Mouse (Mus musculus): ENCODE data around the gene Nanos1.

Gene Nanos1

DNA sequence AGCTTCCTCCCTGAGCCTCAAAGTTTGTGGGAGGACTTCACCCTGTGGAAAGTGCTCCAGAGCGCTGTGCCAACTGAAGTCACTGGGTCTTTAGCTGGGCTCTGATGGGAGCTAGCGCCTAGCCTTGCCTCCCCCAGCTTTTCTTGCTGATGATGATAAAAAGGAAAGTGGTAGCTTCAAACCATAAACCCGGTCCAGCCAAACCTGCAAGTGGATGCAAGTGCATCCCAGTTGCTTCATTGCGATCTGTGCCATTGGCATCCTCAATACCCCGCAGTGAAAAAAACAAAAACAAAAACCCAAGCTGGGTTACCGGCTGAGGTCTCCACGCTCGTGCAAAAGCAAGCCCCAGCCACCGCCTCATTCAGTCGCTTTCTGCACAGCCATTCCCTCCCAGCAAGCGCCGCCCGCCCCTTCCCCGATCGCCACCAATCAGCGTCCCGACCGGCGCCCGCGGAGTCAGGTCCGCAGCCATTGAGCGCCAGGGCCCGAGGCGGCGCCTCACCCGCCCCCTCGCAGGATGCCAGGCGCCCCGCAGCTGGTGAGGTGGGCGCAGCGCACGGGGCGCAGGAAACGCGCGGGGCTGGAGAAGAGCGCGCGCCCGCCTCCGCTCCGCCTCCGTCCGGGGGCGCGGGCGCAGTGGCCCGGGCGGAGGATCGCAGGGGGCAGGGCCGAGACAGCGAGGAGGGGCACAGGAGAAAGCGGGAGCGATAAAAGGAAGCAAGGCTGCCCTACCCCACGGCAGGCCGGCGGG, at the start of gene Nanos1:
Gene Nanos1 (plus strand): TSS at position 550 of the 754 bp plus-strand sequence.
- in situ Hi-C loops (cut with MboI, MseI): loop anchor here (10.0 kb wide), 1 partner anchor 531 kb away; the partner anchor contains the start of gene Fam204a

DNA sequence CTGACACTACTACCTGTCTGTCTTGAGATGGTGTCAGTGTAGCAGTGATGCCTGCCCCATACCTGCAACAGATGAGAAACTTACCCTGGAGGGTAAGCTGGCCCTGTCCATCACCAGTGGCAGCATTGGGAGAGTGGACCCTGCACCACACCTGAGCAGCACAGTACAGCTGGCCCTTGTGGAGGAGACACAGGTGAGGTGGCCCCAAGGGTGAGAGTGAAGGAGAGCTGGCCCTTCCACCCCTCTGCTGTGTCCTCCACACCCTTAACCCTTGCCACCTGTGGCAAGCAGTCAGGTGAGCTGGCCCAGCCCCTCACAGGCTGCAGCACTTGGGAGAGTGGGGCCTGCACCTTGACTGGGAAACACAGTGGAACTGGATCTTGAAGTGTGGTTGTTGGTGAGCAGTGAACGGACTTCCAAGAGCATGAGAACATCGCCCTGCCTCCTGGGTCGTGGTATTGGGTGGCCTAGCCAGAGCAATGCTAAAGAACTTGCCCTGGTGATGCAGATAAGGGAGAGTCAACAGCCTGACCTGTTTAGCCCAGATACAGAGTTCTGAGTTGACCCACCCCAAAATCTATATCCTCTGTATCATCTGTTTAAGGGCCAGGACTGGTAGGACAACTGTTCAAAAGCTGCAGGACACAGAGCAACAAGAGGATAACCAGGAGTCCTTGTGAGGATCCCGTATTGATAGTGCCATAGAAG, 46.4 kb upstream of the Nanos1 start:
- in situ Hi-C loops (cut with MboI, MseI): no loop called here

DNA sequence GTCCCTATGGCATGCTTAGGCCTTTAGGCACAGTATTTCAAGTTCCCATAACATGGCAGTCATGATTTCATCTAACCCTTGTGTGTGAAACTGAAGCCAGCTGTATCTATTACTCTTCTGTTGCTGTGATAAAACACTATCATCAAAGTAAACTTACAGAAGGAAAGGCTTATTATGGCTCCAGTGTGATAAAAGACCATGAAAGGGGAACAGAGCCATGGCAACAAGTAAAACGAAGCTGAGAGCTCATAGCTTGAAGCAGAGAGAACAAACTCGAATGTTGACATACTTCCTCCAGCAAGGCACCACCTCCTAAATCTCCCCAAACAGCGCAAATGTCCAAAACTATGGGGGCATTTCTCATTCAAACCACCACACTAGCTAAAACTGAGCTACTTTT, 45.6 kb upstream of the Nanos1 start:
- in situ Hi-C loops (cut with MboI, MseI): no loop called here

DNA sequence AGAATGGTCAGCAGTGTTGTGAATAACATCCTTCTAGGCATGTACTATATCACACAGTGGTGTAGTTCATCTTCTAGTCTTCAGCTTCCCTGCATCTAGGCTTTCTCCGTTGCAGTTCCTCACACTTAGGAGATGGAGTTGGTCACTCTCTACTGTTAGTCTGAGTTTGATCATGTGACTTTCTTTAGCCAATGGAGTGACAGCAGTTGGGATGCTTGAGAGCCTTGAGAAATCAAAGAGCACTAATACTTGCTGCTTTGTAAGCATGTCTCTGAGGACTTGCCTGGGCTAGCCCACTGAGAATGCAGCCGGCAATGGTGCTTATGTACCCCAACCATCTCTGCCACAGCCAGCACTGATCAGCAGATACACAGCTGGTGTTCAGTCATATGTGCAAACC, 43.2 kb upstream of the Nanos1 start:
- in situ Hi-C loops (cut with MboI, MseI): no loop called here

DNA sequence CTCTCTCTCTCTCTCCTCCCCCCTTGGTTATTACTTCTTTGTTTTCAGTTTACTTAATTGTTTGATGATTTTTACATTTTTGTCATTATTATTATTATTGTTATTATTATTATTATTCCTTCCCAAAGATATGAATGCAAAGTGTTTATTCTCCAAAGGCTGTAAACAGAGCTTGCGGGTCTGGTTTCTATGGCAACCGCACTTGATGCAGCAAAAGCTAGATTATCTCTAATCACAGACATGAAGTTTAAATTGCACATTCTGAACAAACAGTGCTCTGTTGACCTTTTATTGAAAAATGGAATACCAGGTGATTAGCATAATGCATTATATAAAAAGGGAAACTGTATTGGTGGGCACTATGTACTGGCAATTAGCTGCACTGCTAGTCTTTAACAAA, 39.4 kb upstream of the Nanos1 start:
- in situ Hi-C loops (cut with MboI, MseI): no loop called here

DNA sequence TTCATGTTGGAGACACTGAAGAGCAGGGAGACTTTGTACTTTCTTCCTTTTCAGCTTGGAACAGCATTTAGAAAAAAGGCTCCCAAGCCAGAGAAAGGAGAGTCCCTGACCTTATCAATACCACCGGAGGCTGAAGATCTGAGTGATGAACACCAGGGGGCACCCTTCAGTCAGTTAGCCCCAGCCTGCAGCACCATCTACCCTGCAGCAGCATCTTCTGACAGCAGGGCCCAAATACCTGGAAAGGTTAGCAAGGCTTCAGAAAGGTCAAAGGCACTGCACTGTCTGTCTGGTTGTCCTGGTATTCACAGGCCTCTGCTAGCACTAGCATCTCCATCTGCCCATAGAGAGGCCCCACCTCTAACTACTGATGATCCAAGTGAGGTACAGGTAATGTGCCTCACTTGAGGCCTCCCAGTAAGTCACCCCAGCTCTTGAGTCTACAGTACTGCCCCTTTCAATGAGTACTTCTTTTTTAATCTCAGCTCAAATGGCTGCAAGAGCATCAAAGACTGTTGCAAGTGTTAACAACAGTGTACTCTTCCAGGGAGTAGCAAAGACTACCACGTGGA, 25.4 kb upstream of the Nanos1 start:
- in situ Hi-C loops (cut with MboI, MseI): no loop called here

DNA sequence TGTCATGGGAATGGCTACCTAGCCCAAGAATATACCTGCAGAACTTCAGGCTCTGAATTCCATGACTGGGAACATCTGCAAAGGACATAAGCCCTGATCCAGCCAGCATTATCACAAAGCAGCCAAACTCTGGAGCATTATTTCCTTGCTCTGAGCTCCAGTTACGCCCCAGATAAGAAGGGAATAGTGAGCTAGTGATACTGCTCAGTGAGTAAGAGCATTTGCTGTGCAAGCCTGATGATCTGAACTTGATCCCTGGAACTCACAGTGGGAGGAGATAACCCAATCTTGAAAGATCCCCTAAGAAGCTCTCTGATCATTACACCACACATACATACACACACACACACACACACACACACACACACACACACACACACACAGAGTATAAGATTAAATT, 24.5 kb upstream of the Nanos1 start:
- in situ Hi-C loops (cut with MboI, MseI): no loop called here

DNA sequence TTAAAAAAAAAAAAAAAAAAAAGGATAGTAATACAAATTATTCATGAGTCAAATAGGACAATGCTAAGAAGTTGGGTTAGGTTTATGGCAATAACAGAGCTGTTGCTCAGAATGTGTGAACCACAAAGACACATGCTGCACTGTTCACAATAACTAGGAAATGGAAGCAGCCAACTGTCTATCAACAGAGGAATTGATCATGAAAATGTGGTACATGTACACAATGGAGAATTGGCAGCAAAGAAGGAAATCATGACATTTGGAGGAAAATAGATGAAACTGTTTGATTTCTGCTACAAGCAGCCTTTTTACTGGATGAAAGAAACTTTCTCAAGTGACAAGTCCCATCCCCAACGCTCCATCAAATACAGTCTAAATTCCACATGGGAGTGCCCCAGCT, 23.8 kb upstream of the Nanos1 start:
- in situ Hi-C loops (cut with MboI, MseI): no loop called here

DNA sequence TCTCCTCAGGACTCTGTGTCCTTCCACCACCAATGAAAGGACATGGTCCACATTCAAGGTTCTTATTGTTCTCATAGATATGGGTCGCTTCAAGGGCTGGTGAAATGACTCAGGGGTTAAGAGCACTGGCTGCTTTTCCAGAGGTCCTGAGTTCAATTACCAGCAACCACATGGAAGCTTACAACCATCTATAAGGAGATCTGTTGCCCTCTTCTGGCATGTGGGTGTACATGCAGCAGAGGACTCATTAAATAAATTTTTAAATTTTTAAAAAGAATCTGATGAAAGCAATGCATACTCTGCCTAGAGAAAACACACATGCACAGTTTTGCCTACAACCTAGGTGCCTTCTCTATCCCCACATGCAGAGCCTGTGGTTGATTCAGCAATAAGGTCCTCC, 15.2 kb upstream of the Nanos1 start:
- in situ Hi-C loops (cut with MboI, MseI): no loop called here

DNA sequence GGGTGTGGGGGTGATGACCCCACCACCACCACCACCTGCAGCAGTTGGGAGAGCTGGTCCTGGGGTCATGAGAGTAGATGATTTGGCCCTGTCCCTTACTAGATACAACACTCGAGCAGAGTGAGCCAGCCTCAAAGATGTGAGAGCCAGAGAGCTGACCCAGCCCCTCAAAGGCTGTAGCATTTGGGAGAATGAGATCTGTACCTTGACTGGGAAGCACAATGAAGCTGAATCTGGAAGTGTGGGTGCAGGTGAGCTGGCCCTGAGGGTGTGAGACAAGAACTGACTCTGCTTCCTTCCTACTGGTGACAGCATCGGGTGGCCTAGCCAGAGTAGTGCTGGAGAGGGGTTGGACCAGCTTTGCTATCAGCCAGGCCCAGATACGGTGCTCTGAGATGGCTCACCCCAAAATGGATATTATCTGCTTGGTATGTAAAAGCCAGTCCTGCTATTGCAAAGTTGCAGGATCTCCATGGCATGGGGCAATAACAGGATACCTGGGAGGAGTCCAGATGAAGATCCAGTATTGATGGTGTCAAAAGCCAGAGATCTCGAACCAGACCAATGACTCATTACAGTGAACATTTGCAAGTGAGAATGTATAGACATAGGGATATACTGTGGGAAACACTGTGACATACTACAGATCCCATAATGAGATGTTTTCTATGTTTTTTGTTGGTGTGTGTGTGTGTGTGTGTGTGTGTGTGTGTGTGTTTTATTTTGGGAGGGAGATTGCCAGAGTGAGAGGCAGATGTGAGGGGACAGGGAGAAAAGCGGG, 11.8 kb upstream of the Nanos1 start:
- in situ Hi-C loops (cut with MboI, MseI): no loop called here

DNA sequence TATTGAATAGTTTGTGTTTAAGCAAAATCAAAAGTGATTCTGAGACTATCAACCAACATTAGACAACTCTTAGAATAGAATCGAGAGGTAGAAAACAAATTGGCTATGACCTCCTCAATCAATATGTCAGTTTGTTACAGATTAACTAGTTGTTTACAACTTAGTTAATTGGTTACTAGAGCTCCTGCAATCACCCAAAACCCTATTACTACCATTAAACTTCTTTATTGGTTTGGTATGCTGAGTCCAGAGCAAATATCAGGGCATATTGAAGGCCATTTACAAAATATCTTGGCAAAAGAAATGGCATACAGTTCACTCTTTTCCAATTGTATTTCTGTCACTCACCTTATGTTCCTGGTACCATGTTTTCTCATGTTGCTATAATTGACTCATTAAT, 8.0 kb upstream of the Nanos1 start:
- in situ Hi-C loops (cut with MboI, MseI): no loop called here

DNA sequence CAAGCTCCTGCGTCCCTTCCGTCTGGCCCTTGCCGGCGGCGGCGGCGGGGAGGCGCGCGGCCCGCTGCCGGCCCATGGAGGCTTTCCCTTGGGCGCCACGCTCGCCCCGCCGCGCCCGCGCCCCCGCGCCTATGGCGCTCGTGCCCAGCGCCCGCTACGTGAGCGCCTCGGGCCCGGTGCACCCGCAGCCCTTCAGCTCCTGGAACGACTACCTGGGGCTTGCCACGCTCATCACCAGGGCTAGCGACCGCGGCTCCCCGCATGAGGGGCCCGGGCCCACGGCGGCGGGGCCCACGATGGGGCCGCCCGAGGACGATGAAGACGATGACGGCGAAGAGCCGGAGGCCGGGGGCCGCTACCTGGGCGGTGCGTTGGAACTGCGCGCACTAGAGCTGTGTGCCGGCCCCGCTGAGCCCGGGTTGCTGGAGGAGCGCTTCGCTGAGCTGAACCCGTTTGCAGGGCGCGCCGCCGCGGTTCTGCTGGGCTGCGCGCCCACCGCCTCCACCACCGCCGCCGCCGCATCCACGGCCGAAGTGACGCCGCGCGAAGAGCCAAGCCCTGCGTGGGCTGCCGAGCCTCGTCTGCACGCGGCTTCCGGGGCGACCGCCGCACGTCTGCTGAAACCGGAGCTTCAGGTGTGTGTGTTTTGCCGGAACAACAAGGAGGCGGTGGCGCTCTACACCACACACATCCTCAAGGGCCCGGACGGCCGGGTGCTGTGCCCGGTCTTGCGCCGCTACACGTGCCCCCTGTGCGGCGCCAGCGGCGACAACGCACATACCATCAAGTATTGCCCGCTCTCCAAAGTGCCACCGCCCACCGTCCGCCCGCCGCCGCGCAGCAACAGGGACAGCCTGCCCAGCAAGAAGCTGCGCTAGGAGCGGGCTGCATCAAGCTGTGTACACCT, 658 bp downstream of the Nanos1 start:
- in situ Hi-C loops (cut with MboI, MseI): loop anchor here (10.0 kb wide), 1 partner anchor 532 kb away; the partner anchor contains the start of gene Fam204a

DNA sequence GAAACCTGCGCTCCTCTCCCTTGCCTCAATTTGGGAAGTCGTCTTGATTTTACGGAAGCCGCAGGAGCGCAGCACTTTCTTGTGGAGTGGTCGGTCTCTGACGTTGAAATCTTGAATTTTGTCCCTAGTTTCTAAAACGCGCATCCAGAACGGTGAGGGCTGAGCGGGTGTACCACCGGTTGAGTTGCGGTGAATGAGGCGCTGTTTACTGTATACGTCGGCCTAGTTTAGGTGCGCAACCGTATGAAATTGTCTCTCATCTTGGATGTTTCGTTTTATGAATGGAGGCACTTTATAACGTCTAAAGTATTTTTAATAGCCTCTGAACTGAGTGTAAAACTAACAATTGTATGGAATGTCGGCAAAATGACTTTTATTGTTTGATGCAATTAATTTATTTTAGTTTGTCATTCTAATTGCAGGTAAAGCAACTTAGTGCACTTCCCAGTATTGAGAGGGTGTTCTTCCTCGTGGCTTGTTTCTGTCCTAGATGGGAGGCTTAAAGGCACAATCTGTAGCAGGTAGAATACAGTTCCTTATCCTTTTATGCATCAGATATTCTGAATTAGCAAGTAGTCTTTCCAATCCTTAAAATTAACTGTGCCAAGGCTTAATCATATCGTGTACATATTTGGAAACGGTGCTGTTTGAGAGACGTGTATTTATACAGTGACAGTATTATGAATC, 1.5 kb downstream of the Nanos1 start:
- in situ Hi-C loops (cut with MboI, MseI): loop anchor here (10.0 kb wide), 1 partner anchor 532 kb away; the partner anchor contains the start of gene Fam204a

DNA sequence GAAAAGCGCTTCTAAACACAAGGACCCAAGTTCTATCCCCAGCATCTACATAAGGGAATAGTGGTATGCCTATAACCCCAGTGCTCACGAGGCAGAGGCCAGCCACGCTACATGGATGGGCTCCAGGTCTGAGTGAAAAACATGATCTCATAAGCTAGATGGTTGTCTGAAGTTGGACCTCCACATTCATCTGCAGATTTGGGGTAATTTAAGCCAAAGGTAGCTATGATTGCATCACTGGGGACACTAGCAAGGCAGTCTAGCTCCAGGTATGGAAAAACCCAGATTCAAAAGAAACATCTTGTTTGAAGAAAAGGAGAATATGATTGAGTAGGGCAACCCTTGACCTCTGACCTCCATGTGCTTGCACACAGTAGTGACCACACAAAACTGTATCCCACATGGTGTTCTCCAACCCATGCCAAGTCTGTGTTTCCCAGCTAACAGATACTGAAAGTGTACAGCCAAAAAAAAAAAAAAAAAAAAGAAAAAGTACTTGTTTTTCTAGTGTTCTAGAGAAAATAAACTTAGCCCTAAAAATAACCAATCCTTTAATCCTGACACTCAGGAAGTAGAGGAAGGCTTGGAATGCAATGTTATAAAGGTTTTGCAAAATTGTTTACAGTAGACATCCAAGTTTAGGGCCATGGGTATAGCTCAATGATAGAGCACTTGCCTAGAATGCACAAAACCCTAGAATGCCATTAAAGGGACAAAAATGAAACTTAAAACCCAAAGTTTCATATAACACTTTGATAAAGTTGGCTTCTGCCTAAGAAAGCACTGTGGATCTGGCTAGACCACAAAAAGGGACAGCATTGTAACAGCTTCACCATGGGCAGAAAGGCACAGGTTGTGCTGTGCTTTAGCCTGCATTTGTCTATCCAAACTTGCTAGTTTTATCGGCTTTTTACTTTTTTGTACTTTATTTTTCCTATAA, 3.4 kb downstream of the Nanos1 start:
- in situ Hi-C loops (cut with MboI, MseI): loop anchor here (10.0 kb wide), 1 partner anchor 534 kb away; the partner anchor contains the start of gene Fam204a

DNA sequence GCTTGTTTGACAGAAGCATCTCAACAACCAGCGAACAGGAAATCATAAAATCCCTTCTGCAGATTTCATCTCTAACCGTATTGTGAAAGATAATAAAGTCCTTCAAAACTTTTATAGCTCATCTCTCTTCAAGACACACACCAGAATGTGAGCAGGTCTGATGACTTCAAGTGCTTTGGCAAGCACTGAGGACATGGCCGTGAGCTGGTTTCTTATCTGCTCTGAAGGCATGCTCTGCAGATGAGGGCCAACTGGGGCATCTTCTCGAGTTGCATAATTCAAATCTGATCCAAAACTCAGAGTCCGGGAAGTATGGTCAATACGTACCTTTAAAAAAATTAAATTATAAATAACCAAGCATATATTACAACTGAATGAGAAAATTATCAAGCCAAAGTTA, 17.6 kb downstream of the Nanos1 start:
- in situ Hi-C loops (cut with MboI, MseI): no loop called here

DNA sequence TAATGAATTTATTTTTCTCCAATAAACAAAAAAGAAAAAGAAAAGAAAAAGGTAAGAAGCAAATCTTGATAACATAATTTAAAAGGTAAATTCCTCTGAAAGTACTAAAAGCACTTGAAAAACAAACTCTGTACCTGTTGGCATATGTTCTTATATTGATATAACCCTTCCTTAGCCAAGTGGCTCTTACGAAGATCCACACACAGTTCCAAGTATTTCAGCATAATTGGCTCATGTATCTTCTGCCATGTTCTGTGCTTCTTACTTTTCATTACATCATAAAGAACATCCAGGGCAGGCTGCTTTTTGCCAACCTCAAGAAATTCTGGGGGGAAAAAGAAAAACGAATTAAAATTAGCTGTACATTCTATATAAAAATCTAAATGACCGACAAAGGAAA, 26.2 kb downstream of the Nanos1 start:
- in situ Hi-C loops (cut with MboI, MseI): no loop called here

DNA sequence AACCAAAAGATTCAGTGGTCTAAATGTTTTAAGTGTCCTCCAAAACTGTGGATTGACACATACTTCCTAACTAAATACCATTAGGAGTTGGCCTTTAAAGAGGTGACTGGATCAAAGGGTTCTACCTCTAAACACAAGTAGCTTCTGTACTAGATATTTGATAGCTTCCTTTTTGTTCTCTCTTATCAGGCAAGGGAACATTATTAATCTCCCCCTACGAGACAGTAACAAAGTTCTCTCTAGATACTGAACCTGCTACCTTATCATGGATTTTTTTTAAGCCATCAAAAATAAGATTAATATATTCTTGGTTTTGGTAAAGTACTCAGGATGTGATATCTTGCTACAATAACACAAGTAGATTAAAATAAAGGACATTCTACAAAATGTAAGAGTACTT, 28.9 kb downstream of the Nanos1 start:
- in situ Hi-C loops (cut with MboI, MseI): no loop called here

DNA sequence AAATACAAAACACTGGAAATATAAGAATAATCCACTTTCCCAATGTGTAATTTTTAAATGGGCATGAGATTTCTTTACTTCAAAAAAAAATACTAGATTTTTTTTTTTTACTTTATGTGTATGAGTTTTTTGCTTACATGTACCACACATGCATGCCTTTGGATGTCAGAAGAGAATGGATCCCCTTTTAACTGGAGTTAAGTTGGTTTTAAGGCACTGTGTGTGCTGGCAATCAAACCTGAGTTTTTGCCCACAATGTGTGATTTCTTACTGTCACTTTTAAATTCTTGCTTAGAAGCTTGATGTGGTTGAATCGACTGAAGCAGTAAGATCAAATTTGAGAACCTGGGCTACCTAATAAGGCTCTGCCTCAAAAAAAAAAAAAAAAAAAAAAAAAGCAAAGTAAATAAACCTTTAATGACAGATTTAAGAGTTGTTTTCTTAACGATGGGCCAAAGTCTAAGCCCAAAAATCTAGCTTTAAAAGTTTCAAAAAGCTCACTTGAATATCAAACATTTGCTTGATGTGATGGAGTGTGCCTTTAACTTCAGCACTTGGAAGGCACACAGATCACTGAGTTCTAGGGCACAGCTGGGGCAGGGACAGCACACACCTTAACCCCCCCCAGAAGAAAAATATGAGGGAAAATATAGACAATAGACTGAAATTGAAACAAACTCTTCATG, 31.8 kb downstream of the Nanos1 start:
- in situ Hi-C loops (cut with MboI, MseI): no loop called here
